Mouse (Mus musculus) c-Kit-positive CD71-positive TER-119-negative erythroid progenitor cells, embryonic 14.5 days (primary cell): Measurements from ENCODE around the gene Elavl3.

Experiments used
- DNase-seq: peaks from one replicate; pipeline ENCODE4 v3.0.0-alpha.2; 2013; ENCODE audit warnings: low read depth

Elavl3 gene

DNA sequence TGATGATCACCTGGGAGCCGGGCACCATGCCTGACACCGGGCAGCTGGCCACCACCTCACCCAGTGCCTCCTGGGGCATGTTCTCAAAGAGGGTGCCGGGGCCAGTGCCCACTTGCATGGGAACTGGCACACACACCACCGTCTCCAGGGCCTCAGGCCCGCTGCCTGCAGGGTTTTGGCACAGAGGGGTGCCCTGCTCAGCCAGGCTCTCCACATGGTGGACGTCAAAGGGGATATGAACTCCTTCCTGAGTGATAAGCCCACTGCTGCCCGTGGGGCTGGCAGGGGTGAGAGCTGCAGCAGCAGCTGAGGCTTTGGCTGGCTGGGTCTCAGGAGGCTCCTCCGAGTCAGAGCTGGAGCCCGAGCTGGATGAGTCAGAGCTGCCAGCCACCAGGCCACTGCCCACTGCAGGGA lies 6.2 kb upstream of the Elavl3 start:
- no peak for DNase-seq

DNA sequence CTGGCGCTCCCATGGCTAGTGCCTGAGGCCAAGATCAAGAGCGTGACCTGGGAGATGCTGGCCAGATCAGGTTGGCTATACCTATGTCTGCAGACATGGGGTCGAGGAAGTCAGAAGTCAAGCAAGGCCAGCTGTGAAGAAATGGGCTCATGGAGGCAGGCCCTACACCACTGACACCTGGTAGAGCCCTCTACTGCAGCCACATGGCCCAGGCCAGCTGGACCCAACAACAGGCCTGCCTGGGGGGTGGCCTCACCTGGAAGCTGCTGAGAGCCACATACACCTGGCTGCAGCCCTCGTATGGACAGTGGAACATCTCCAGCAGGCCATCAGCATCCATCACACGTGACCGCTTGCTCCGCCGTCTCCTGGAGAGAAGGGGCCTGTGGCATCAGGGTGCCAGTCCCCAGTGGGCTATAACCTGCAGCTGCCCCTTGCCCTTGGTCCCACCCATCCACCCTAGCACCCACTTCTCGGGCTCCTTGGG lies 5.3 kb upstream of the Elavl3 start:
- DNase-seq: no peak

DNA sequence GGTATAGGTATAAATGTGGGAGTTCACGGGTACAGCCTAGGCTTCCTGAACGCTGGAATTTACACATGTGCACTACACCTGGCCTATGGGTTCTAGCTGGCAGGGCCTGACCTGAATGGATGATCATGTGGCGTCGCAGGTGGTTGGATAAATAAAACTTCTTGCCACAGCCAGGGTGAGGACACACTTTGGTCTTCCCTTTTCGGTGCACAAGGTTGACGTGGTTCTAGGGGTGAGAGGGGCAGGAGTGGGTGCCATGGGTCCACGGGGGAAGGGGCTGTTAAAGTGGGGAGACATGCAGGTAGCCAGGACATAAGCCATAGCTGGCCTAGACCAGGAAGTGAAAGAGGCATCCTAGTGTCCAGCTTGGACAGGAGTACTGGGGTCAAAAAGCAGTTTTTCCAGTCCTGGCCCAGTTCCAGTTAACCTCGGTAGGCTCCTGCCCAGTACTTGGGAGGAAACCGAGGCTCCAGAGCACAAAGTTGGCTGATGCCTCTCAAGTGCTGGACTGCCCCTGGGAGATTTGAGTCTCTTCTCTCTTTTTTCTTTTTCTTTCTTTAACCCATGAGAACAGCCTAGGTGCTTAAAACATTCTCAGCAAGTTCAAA lies 4.6 kb upstream of the Elavl3 start:
- DNase-seq: no peak

DNA sequence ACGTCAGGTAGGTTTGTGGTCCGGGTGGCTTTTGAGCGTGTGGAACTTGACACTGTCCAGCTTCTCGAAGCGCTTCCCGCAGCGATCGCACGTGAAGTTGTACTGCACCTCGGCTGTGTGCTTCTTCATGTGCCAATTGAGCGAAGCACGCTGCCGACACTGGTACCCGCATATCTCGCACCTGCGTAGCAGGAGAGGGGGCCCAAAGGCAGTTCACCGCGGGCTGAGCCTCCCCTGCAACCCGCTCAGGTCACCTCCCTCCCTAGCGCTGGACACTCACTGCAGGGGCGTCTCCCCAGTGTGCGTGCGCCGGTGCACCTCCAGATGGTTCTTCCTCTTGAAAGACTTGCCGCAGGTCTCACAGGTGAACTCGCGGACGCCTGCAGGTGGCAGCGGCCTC lies 3.9 kb upstream of the Elavl3 start:
- no peak for DNase-seq

DNA sequence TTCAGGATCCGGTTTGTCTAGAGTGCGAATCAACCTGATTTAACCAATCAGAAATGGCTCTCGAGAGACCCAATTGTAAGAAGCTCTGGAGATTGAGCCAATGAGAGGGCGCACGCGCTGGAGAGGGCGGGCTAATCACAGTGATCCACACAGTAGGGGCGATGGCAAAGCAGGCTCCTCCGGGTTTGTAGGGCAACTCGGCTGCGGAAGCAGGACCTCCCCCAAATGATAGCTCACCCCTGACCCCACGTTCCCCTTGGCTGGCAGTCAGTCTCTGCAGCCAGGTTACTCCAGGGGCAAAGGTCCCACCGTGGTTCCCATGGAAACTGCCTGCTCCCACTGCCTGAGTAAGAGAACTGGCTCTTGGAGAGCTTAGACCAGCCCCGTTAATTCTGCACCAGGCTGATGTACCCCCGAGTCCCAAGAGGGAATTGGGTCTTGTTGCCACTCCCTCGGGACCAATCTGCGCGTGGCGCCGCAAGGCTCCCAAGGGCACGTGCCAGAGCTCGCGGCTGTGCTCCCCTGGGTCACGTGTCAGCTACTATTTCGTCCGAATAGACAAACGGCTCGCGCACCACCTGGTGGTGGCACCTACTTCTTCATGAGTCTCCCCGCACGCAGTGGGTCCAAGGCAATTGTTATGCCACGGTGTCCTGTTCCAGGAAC lies 2.7 kb upstream of the Elavl3 start:
- peak; percentile 67 for DNase-seq

DNA sequence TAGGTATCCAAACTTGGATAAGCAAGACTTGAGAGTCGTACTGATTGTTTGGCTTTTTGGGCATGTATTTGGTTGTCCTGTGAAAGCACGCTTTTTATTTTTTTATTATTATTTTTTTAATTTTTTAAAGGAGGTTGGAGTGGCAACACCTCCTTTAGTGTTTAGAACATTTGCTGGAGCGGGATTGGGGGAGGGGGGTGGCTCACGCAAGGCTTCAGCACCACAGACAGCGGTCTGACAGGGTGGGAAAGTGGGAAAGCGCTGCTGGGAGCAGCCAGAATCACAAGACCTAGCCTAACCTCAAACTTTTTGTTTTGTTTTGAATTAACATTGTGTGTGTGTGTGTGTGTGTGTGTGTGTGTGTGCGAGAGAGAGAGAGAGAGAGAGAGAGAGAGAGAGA lies 1.8 kb upstream of the Elavl3 start:
- no peak for DNase-seq

DNA sequence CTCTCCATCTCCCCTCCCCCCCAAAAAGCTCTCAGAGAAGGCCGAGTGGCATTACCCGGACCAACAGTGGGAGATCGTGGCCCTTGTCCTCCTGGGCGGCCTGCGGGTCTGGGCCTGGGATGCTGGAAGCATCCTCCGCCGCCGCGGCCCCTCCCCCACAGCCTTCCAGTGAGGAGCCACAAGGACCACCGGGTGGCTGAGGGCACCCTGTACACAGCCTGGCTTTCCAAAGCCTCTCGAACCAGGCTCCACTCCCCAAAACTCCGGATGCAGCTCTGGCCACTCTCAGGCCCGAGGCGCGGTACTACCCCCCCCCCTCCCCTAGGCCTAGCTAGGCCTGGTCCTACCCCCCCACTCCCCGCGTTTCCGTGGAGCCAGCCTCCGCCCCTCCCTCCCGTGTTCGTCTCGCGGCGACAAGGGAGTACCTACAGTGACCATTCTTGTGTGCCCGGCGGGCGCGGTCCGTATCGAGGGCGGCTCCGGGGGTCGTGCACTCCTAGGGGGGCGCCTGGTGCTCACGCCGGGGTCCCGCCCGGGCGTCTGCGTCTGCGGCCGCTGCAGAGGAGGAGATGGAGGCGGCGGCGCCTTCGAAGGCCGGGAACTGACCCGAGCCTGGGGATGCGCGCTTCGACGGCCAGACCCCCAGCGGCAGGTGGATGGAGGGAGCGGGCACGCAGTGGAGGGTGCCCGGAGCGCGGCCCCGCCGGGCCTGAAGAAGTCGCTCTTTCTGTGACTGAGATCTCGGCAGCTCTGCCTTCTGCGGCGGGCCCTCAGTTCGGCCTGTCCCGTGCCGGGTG lies 464 bp downstream of the Elavl3 start:
- DNase-seq: no peak

DNA sequence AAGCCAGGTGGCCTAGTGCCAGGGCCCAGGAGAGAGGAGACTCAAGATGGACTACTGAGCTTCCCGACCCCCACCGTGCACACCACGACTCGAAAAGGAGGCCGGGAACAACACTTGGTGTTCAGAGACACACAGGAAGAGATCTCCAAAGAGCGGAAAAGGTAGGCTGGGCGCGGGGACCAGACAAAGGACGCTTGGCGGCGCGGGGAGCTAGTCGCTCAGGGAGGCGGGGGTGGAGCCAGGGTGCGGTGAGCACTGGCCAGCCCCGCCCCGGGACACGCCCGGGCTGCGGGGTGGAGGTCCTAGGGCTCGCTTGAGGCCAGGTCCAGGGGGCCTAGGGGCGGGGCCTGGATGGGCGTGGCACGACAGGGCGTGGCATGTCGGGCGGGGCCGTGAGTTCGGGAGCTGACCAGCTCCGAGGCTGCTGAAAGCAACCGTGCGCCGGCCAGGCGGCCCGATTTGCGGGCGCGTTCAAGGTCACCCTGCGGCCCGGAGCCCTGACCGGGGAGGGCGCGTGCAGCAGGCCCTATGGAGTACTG lies 1.4 kb downstream of the Elavl3 start:
- peak; percentile 68 for DNase-seq

DNA sequence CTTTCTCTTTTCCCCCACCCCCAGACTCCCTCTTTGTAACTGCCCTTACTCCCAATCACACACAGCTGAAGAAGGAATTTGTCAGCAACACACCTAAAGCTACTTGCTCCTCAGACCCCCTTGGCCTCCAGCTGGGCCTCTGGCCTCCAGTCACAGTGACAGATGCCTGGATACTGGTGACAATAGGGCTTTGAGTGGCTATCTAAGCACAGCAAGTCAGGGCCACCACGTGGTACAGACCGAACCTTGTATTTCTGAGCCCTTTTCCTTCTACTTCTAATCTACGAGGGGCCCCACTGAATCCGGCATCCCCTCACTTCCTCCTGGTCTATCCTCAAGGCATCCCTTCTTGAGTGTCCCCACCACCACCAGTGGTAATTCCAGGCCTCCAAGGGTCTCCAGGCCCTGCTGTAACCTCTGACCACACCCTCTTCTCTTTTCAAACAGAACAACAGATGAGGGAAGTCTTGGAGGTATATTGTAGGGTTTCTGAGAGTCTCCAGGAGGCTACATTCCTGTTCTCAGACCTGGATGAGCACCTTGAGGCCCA lies 2.0 kb downstream of the Elavl3 start:
- DNase-seq: no peak

DNA sequence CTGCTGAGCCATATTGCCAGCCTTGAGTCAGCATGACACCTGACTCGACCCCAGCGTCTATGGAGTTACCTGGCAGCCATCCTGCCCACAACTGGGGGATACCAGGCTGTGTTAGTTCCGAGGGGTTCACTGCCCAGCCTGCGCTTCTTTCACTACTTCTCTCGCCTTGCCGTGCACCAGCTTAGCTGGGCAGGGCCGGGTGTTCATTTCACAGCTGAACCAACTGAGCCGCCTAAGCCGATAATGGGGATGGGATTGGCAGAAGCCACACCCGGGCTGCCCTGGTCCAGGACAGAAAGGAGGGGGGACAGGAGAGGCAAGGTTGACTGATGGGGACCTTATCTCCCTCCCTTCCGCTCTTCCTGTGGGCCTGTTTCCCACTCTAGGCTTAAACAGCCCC lies 2.5 kb downstream of the Elavl3 start:
- no peak for DNase-seq

DNA sequence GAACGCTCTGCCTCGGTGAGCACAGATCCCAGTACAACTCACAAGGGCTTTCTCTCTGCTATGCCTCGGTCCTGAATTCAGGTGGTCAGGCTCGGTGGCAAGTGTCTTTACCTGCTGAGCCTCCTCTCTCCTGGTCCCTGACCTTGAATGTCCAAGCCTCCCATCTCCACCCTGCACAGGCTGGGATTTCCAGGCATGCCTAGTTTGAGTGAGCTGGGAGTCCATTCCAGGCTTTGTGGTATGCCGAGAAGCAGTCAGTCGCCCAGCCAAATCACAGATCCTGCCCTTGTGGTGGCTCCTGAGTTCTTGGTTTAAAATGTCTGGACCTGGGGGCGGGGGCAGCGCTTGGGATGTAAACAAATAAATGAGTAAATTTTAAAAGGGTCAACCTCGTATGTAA lies 4.5 kb downstream of the Elavl3 start:
- DNase-seq: no peak

DNA sequence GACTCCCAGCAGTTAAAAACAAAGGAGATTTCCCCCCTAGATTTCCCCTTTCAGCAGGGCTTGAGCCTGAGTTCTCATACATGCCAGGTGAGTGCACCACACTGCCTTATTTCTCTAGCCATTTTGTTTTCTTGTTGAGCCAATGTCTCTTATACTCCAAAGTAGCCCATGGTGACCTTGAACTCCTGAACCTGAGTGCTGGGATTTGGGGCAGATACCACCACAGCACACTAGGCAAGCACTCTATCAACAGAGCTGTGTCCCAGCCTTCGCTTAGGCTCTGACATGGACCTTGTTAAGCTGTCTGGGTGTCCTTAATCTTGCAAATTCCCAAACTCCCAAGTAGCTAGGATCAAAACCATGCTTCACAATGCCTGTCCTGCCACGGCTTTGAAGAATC lies 10.0 kb downstream of the Elavl3 start:
- no peak for DNase-seq

DNA sequence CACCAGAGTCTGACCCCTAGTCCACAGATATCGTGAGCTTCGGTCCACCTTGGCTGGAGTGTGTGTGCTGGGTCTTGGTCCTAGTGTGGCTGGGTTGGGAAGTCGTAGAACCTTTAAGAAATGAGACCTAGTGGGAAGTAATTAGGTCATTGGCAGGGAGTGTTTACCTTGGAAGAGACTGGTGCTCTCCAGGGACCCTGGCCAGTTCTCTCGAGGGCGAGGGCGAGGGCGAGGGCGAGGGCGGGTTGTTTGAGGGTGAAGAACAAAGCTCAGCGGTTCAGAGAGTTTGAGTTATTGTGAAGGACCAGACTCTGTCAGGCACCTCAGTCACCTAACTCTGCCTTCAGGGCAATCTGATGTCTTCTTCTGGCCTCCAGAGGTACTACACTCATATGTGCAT lies 14.0 kb downstream of the Elavl3 start:
- no peak for DNase-seq

DNA sequence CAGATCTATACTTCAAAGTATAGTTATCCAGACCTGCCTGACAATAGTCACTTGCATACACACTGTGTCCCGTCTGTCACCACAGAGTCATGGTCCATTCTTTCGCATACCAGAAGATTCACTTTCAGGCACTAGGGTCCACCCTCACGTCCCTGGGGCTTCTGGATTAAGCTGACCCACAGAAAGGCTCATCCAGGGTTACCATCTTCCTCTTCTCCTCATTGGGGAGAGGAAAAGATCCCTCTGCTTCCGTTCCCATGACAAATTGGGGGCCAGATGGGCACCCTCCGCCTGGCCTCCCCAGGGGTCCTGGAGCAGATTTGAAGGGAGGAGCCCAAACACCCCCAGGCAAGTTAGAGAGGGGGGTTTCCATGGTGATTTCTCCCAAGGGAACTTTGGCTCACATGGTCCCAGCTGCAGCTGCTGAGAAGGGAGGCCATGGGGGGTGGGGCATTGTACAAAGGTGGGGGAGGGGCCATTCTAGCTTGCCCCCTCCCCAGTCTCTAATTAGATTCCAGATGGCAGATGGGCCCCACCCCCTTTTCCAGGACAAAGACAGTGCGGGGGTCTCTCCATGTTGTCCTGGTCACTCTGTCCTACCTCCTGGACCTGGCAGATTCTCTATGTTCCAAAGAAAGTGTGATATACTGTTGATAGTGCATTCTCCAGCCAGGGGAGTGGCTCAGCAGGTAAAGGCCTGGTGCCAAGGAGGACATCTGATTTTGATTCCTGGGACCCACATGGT lies 16.4 kb downstream of the Elavl3 start:
- no peak for DNase-seq

DNA sequence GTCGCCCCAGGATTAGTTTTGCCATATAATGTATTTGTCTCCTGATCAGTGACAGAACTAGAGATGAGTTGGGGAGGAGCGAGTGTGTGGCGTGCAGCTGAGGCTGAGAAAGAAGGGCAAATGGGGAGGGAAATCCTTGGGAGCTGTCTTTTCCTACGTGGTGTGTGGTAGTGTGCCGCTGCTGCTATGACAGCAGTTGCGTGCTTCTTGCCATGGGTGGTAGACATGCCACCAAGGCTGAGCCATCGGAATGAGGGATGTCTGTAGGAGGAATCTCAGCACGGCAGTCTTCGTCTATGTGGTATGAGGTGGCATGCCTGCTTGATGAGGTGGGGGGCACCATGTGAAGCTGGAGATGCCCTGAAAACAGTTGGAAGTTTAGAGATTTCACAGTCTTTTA lies 21.4 kb downstream of the Elavl3 start:
- DNase-seq: no peak

DNA sequence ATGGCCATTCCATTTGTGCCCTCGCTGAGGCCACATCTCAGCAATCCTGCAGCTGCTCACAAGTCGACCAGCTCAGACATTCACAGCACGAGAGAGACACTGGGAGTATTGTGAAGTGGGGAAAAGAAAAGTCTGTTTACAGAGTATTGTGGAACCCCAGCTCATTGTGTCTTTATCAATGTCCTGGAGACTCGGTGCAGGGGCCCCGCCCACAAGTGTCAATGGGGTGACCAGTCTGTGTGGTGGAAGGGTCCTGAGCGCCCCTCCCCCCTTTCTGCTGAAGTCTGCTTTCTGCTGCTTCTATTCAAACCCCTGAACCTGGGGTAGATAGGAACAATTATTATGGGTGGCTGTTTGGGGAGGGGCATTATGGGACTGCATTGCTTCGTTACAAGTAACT lies 23.4 kb downstream of the Elavl3 start:
- DNase-seq: no peak

DNA sequence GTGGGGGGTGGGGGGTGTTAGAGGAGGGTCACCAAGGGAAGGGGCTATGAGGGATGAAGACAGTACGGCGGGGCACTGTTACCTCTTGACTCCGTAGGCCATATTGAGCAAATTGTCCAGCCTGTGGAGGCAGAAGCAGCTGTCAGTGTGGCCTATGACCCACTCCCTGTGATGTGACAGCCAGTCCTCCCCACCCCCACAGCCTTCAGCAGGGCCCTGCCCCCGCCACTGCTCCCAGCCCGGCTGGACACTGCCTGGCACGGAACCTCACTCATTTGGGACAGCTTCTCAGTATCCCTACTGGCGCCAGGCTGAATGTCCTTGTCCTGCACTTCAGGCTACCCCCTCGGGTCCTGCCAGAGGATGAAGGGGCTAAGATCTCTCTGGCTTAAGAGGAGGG lies 27.2 kb downstream of the Elavl3 start:
- no peak for DNase-seq

DNA sequence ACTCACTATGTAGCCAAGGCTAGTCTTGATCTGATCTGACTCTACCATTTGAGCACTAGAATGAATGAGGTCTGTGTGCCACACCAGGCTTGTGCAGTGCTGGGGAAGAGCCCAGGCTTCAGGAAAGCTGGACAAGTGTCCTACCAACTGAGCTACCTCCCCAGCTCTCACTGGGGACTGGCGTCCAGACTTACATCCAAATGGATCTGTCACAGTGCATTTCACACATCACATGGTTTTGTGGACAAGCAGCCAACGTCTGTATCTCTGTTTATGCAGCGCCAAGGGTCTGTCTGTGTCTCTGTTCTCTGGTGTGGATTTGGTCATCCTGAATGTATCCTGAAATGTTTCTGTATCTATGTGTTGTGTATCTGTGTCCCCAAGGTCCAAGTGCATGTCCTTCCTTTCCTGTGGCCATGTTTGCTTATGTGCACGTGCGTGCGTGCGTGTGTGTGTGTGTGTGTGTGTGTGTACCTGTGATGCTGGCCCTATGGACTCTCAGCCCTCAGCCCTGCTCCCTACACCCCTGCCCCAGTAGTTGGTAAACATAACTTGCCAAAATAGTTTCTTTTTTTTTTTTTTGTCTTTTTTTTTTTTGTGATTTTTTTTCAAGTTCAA lies 34.5 kb downstream of the Elavl3 start:
- no peak for DNase-seq

DNA sequence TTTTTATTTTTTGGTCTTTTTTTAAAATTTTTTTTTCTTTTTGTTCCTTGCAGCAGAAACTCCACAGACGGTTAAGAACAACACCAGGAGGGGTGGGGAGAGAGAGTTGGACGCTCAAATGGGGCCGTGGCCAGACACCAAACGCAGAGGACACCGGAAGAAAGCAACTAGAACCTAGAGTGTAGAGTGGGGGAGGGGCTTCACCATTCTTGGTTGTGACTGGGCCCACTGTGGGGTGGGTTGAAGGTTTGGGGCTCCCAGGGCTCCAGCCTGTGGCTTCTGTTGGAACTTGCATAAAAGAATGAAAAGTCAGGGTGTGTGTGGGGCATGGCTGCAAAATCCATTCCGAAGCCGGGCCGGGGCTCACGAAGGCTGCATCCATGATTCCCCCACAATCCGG lies 35.6 kb downstream of the Elavl3 start:
- DNase-seq: no peak

DNA sequence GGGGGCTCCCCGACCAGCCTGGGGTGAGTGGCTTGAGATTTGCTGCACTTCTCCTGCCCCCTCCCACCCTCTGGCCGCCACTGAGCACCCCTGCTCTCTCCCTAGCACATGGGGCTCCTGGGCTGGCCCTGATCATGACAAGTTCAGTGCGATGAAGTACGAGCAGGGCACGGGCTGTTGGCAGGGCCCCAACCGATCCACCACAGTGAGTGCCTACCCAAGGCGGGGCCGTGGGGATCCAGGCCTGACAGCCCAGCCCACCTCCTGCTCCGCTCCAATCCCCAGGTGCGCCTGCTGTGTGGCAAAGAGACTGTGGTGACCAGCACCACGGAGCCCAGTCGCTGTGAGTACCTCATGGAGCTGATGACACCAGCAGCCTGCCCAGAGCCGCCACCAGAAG lies 39.1 kb downstream of the Elavl3 start:
- no peak for DNase-seq

DNA sequence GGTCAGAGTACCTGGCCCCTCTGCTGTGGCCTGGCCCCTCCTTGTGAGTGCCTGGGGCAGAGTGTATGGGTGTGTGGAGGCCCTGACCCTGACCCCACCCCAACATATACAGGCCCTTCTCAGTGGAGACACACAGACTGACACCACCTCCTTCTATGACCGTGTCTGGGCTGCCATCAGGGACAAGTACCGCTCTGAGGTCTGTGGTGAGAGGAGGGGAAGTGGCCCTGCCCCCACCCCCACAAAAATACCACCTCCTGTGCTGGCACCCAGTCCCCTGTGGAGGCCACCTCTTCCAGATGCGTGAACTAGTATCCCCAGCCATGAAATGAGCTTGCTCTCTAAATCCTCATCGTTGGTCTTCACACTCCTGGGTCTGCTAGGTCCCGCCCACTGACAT lies 40.8 kb downstream of the Elavl3 start:
- DNase-seq: no peak

DNA sequence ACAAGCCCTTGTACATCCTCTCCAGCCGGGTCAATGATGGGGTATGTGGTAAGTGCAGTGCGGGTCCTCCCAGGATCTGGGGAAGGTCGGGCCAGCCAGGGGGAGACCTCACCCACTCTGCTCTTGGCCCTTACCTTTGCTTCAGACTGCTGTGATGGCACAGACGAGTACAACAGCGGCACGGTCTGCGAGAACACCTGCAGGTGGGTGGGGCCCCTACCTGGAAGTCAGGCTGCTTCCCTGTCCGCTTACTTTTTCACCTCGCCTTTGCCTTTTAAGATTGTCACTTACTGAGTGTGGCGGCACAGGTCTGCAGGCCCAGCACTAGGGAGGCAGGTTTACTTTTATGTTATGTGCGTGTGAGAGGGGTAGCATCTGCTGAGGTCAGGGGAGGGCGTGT lies 47.3 kb downstream of the Elavl3 start:
- DNase-seq: no peak
